Mouse (Mus musculus) adrenal gland, adult (tissue): ENCODE measurements at regions not wholly inside any gene's neighbourhood (a gene's known extent, or its start where the extent isn't known, plus 50 kb on each side); places are given as distances from the start of the nearest gene placed in this dataset.
A peak's percentile ranks its signal among the peaks of the same experiment; 100 is the strongest.

ENCODE experiments used
- DNase-seq, 2 experiments: peaks; one replicate each; pipeline ENCODE4 v3.0.0; 2022 to 2023; ENCODE audit warnings: low spot score in 1 of 2; ENCODE audit not compliant: inconsistent age in 2 of 2

GRCm38 (mm10) chr15:56047832-56048231, 1429.6 kb downstream of the Slc22a22 start:
- DNase-seq: no peak

- DNase-seq: peak; percentile 81 to 95
These were observed 1430.5 kb downstream of the Slc22a22 start for GRCm38 (mm10) chr15:56046679-56047532.

GRCm38 (mm10) chr15:56045510-56046245, 1431.7 kb downstream of the Slc22a22 start:
- peak; percentile 57 to 79 for DNase-seq

DNA sequence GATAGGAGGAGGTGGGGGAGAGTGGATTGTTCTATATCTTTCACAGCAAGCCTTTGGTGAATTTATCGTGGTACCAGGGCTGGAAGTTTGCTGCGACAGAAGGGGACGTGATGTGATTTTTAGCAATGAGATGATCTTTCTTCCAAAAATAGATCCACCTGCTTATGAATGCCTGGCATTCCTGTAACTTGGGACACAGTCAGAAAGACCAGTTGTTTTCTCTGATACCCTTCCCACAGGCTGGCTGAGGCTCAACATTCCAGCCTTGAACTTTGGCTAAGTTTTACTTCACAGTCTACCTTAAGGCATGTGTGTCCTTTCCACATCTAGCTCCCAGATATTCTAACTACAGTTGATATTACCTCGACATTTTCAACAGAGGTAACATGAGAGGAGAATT, 1434.1 kb downstream of the Slc22a22 start:
- peak; percentile 45 to 67 for DNase-seq

- peak; percentile 50 to 51 for DNase-seq
These were observed 1435.0 kb downstream of the Slc22a22 start for GRCm38 (mm10) chr15:56042449-56042848.

DNA sequence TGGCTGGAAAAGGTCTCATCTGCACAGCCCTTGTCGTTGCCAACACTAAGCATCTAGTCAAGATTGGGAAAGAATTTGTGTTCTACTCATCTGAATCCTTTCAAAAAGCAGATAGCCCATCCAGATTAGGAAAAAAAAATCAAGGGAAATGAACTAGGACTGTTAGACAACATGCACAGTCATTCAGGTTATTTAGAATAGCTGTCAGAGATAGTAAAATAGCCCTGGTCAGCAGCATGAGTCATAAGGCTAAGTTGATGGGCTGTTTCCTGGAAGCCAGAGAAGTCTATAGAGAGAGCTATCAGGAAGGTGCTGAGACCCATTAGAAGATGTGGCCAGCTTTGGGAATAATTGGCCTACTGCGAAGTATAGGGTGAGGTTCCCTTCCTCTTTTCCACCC, 1447.4 kb downstream of the Slc22a22 start:
- peak in 1 of 2 experiments; percentile 76 for DNase-seq

DNA sequence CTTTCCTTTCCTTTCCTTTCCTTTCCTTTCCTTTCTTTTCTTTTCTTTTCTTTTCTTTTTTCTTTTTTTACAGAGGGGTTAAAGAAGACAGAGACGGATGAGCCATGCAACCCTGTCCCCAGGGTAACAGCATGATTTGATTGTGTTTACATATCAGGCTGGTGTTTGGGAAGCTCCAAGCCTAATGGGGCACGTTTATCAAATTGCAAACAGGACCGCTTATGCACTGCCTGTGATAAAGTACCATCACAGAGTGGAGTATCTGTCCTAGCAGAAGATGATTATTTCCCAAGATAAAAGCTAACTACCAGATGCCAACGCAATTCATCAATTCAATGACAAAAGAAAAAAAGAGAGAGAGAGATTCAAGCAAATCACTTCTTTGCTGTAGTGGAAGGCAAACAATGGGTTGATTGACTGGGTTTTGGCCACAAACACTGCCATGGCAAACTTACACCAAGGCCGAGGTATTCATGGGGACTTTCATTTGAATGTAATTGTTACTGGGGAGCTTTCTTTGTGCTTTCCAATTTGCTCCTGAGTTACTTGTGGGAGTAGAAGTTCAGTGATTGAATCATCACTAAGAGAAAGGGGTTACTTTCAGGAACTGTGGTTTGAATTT, 1450.1 kb downstream of the Slc22a22 start:
- DNase-seq: peak in 1 of 2 experiments; percentile 68

DNA sequence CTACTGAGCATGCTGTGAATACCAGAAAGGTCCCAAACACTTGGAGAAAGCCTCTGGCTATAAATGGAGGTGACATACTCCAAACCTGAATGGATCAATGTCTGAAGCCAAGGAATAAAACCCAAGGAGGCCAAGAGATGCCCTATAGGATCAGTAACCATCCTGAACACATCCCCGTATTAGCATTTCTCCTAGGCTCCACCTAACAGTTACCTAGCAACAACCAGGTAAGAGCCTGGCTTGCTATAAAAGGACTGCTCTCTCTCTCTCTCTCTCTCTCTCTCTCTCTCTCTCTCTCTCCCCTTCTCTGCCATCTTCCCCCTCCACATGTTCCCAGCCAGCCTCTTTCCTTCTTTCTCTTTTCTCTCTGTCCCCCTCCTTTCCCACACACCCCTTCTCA, 1452.7 kb downstream of the Slc22a22 start:
- no peak for DNase-seq

DNA sequence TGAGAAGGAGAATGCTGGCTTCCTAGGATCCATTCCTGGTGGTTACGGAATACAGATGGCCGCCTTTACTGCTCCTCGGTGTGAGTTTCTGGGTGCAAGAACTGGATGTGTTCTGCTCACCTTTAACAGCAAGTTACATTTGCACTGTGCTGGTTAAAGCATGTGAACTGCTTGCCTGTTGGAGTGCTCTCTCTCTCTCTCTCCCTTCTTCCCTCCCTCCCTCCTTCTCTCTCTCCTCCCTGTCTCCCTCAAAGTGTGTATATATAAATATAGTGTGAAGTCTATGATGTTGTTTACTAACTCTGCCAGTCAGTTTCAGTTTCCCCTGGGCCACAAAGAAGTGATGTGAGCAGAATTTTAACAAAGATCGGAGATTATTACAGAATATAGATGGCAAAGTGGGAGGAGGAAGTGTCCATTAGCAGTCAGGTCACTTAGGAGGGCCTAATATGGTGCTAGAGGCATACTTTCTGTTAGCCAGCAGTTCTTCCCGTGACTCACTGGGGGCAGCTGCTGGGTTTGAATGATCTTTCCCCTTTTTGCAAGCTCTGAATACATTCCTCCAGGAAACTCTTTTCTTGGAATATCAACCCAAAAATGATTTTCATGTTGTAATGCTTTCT, 1453.5 kb downstream of the Slc22a22 start:
- no peak for DNase-seq

GRCm38 (mm10) chr15:56022315-56022714, 1455.1 kb downstream of the Slc22a22 start:
- peak; percentile 55 to 86 for DNase-seq

DNA sequence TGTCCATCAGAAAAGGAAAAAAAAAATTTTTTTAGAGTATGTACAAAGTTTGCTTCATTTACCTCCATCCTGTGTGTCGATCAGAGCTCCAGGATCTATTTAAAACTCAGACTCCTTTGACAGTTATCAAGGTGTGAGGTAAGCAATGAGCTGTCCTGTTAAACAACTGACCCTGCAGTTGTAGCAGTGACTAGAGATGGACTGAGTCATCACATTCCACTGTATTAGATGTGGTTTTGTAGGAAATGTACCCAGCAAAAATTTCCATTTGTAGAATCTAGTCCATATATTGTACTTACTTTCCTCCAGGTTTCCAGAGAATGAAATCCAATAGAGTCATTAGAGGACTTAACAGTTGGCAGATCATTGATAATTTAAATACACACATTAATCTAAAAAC, 1459.3 kb downstream of the Slc22a22 start:
- peak in 1 of 2 experiments; percentile 55 for DNase-seq

DNA sequence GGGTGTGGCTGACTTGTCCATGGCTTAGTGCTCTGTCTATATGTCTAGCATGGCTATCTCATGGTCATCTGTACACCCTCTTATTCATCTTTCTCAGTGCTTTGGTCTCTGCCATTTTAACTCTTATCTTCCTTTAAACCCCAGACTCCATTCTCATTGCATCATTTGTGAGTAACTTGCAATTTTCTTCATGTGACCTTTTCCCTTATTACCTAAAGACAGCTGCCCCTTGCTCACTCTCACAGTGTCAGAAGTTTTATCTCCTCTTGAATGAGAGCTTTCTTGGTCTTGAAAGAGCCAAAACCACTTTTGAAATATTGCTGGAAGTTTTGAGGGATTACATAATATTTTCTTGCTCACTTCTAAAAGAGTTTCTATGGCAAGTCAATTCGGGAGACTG, 1459.9 kb downstream of the Slc22a22 start:
- peak in 1 of 2 experiments; percentile 30 for DNase-seq

- peak in 1 of 2 experiments; percentile 20 for DNase-seq
These were observed 1461.4 kb downstream of the Slc22a22 start for GRCm38 (mm10) chr15:56016070-56016469.

DNA sequence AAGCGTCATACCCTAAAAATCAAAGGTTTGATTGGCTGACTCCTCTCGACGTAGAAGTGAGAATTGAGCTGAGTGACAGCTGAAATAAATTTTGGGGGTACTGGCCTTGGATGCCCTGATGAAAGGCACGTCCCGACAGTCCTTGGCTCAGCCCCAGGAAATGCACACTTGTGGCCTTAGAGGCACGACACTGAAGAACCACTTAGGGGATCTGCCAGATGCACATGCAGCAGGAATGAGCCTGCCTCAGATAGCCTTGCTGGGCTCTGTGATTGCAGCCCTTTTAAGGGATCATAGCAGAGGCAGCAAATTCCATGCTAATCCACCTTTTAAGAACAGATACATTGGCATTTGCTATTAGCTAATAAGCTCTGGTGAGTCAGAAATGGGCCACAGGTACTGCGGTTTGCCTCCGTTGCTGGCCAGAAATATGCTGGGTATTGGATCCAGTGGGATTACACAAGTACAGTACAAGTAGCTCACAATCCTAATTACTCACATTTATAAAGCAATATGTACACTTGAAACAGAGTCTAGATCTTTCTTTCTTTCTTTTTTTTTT, 1463.3 kb downstream of the Slc22a22 start:
- peak; percentile 79 to 91 for DNase-seq

DNA sequence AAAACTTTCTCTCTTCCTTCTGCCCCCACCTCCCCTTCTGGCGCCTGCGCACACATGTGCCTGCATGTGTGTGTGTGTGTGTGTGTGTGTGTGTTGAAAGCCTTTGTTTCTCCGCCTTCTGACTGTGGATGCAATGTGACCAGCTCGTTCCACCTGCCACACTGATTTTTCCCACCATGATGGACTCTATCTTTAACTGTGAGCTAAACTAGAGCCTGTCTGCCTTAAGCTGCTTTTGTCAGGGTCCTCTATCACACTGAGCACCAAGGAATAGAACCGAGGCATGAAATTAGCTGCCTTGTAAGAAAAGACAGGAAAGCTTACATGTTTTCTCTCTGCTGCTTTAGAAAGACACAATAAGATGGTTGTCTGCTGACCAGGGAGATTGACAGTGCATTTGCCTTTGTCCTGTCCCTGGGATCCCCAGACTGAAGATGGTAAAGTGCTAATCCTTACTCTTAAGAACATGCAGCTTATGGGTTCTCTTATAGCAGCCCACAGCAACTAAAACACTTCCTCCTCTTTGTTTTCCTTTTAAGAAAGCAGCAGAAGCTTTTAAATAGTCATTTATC, 1468.7 kb downstream of the Slc22a22 start:
- DNase-seq: no peak

GRCm38 (mm10) chr15:56007376-56007775, 1470.0 kb downstream of the Slc22a22 start:
- no peak for DNase-seq

GRCm38 (mm10) chr15:56005361-56005760, 1472.1 kb downstream of the Slc22a22 start:
- DNase-seq: peak; percentile 14 to 67

- DNase-seq: no peak
These were observed 1473.5 kb downstream of the Slc22a22 start for GRCm38 (mm10) chr15:56003921-56004320.

DNA sequence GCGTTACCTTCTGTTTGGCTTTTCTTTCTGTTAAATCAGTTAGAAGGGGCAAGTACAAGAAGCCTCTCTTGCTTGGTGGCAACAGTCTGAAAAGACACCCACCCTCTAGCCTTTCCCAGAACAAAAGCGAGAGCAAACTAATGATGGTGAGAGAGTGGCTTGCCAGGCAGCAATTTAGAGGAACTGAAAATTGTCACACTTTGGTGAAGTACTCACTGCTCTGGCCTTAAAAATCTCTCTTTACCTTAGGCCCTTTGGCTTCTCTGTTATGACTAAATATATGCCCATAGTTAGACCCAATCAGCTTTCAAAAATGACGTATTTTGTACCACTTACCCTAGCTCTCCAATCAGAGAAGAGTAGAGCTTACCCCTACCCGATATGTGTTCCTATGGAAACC, 1477.8 kb downstream of the Slc22a22 start:
- DNase-seq: no peak

GRCm38 (mm10) chr15:55997977-55998376, 1479.4 kb downstream of the Slc22a22 start:
- no peak for DNase-seq
